Mouse (Mus musculus): ENCODE results near the gene Kalrn. TPM values are rescaled to one million over a fixed set of nuclear protein-coding genes. Genes with fewer than 3 reads are reported as not detected.

Kalrn gene
- polyA plus RNA-seq, 1 experiment from 2014 or later, result 33.2 TPM

DNA sequence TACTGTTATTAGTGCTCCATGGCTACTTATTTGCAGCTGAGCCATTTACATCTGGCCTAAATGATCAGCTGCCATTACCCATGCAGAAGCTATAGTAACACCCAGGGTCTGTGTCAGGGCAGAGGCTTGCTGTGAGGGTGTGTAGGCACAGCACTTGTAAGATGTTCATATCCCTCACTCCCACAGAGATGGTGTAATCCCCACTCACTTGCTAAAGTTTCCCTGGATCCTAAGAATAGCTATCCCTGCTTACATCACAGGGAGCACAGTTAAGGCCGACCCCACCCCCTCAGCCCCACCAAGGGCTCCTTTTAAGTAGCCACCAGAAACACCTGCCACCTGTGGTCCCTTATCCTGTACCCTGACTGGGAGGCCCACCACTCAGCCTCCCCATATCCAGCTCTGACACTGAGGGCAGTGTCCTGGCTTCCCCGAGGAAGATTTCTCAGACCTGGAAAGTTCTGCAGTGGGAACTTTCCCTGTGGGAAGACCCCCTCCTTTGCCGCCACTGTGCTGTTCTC, 83.5 kb downstream of the Kalrn start:
- H3K27me3 ChIP-seq, result no peaks in the 10 kb centered on the region
- H3K36me3 ChIP-seq, result no peaks in the 10 kb centered on the region
- no peak overlapping the region for H3K4me2 ChIP-seq (replicated peaks)
- no peaks in the 10 kb centered on the region for H3K9me3 ChIP-seq (replicated peaks)
- 58% methylated on average over 3 of the region's 3 CpGs for WGBS
- ATAC-seq (ENCODE audit: low FRiP score), result no peak; the same call in 1 of the 2 replicates
- H3K4me3 ChIP-seq, result no peak overlapping the region
- H3K4me1 ChIP-seq, result peaks cover 49% of the 10 kb centered on the region
- no peak overlapping the region for H3K9ac ChIP-seq
- H3K27ac ChIP-seq, result no peak overlapping the region

GRCm38 (mm10) chr16:34487823-34488222, 85.5 kb downstream of the Kalrn start:
- no peak for ATAC-seq (ENCODE audit: low FRiP score)
- no peaks in the 10 kb centered on the region for H3K9me3 ChIP-seq (replicated peaks)
- H3K4me1 ChIP-seq, result peaks cover 54% of the 10 kb centered on the region
- WGBS, result 86% methylated on average over 5 of the region's 5 CpGs
- no peaks in the 10 kb centered on the region for H3K27me3 ChIP-seq
- H3K4me2 ChIP-seq (replicated peaks), result no peak overlapping the region
- no peak overlapping the region for H3K4me3 ChIP-seq
- H3K36me3 ChIP-seq, result no peaks in the 10 kb centered on the region
- no peak overlapping the region for H3K9ac ChIP-seq
- no peak overlapping the region for H3K27ac ChIP-seq

GRCm38 (mm10) chr16:34487268-34487667, 86.1 kb downstream of the Kalrn start:
- no peak overlapping the region for H3K9ac ChIP-seq
- no peak for ATAC-seq (ENCODE audit: low FRiP score)
- H3K4me1 ChIP-seq, result peaks cover 54% of the 10 kb centered on the region
- H3K4me3 ChIP-seq, result no peak overlapping the region
- no peaks in the 10 kb centered on the region for H3K9me3 ChIP-seq (replicated peaks)
- WGBS, result 94% methylated on average over 7 of the region's 7 CpGs
- H3K36me3 ChIP-seq, result no peaks in the 10 kb centered on the region
- H3K27me3 ChIP-seq, result no peaks in the 10 kb centered on the region
- H3K4me2 ChIP-seq (replicated peaks), result no peak overlapping the region
- no peak overlapping the region for H3K27ac ChIP-seq

- Histone ChIP-seq H3K9ac (no peak overlapping the region), H3K9me3 (replicated peaks) (no peaks in the 10 kb centered on the region), H3K4me3 (no peak overlapping the region), H3K4me2 (replicated peaks) (no peak overlapping the region), H3K27me3 (no peaks in the 10 kb centered on the region), H3K4me1 (peaks cover 39% of the 10 kb centered on the region), H3K27ac (peak overlapping the region; percentile 23; the same call in 1 of the 2 replicates), H3K36me3 (no peaks in the 10 kb centered on the region)
- WGBS, result 74% methylated on average over 6 of the region's 6 CpGs
- no peak for ATAC-seq (ENCODE audit: low FRiP score)
Measured at GRCm38 (mm10) chr16:34485483-34485882, 87.8 kb downstream of the Kalrn start.

DNA sequence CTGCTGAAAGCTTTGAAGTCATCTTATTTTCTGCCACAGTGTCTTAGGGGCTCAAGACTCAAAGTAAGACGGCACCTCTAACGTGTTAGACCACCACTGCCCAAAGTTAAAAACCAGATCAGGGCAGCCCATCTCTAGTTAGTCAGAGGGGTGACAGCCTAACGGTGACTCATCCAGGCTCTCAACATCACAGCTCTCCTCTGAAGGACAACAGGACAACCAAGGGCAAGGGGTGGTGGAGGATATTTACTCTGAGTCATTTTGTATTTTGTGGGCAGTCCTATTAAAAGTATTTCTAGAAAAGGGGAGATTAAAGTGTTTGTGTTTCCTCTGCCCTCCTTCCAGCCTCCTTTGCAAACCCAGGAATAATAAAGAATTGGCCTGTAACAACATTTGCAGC, 88.4 kb downstream of the Kalrn start:
- H3K27ac ChIP-seq, result no peak overlapping the region
- WGBS, result 57% methylated on average over 3 of the region's 3 CpGs
- H3K9me3 ChIP-seq (replicated peaks), result no peaks in the 10 kb centered on the region
- no peak for ATAC-seq (ENCODE audit: low FRiP score)
- no peak overlapping the region for H3K9ac ChIP-seq
- H3K36me3 ChIP-seq, result no peaks in the 10 kb centered on the region
- H3K4me1 ChIP-seq, result peaks cover 35% of the 10 kb centered on the region
- no peak overlapping the region for H3K4me2 ChIP-seq (replicated peaks)
- H3K4me3 ChIP-seq, result no peak overlapping the region
- H3K27me3 ChIP-seq, result no peaks in the 10 kb centered on the region

- Histone ChIP-seq H3K36me3 (no peaks in the 10 kb centered on the region), H3K27ac (no peak overlapping the region), H3K4me2 (replicated peaks) (no peak overlapping the region), H3K4me1 (peaks cover 33% of the 10 kb centered on the region), H3K9ac (no peak overlapping the region), H3K27me3 (no peaks in the 10 kb centered on the region), H3K4me3 (no peak overlapping the region), H3K9me3 (replicated peaks) (no peaks in the 10 kb centered on the region)
- WGBS, result 80% methylated on average over 1 of the region's 1 CpGs
- no peak for ATAC-seq (ENCODE audit: low FRiP score)
Measured at GRCm38 (mm10) chr16:34484213-34484612, 89.1 kb downstream of the Kalrn start.

GRCm38 (mm10) chr16:34483716-34484115, 89.6 kb downstream of the Kalrn start:
- H3K9ac ChIP-seq, result no peak overlapping the region
- H3K36me3 ChIP-seq, result no peaks in the 10 kb centered on the region
- no peak overlapping the region for H3K4me3 ChIP-seq
- H3K9me3 ChIP-seq (replicated peaks), result no peaks in the 10 kb centered on the region
- peak; percentile 48; the same call in 1 of the 2 replicates for ATAC-seq (ENCODE audit: low FRiP score)
- no peaks in the 10 kb centered on the region for H3K27me3 ChIP-seq
- no peak overlapping the region for H3K4me2 ChIP-seq (replicated peaks)
- 38% methylated on average over 6 of the region's 6 CpGs for WGBS
- peaks cover 29% of the 10 kb centered on the region for H3K4me1 ChIP-seq
- H3K27ac ChIP-seq, result no peak overlapping the region

DNA sequence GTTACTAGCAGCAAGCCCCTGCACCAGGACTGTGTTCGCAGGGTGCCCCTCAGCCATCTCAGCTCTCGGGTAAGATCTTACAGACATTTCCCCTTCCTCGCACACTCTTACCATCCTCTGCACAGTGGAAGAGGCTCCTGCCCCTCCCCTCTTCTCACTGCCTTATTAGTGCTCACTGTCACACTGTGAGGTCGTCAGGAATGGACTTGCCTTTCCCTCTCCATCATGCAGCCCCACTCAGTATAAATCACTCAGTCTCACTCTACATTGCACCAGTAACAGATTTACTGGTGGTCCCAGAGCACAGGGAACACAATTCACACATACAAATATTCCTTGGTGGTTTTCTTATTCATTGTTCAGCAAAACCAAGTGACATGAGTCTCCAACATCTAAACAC, 98.6 kb downstream of the Kalrn start:
- WGBS, result 68% methylated on average over 4 of the region's 4 CpGs
- Histone ChIP-seq H3K27ac (no peak overlapping the region), H3K36me3 (0 out of 2 replicates have a peak, but pooled peaks cover 5% of the 10 kb centered on the region), H3K9me3 (replicated peaks) (no peaks in the 10 kb centered on the region), H3K4me1 (peaks cover 57% of the 10 kb centered on the region), H3K27me3 (no peaks in the 10 kb centered on the region), H3K9ac (no peak overlapping the region), H3K4me3 (no peak overlapping the region), H3K4me2 (replicated peaks) (no peak overlapping the region)
- ATAC-seq (ENCODE audit: low FRiP score), result no peak

GRCm38 (mm10) chr16:34473891-34474290, 99.4 kb downstream of the Kalrn start:
- no peak overlapping the region for H3K9ac ChIP-seq
- WGBS, result 48% methylated on average over 4 of the region's 4 CpGs

DNA sequence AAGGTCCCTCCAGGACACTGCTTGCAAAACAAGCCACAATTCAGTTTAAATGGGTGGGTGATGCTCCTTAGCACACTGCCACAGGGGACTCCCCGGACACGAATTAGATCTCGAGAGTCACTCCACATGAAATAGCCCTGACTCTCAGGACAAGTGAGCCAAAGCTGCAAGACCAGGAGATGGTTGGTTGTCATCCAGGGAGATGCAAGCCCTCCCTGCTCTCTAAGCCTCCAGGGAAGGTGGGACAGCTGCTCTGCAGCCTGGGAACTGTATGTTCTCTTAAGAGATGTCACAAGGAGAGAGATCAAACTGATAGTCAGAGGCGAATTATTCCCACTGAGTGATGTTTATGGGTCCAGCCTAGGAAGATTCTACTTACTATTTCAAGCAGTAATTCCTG, 101.9 kb downstream of the Kalrn start:
- Histone ChIP-seq H3K36me3 (no peaks in the 10 kb centered on the region), H3K4me3 (no peak overlapping the region), H3K4me1 (peaks cover 88% of the 10 kb centered on the region), H3K9me3 (replicated peaks) (no peaks in the 10 kb centered on the region), H3K4me2 (replicated peaks) (no peak overlapping the region), H3K27ac (no peak overlapping the region), H3K9ac (no peak overlapping the region), H3K27me3 (no peaks in the 10 kb centered on the region)
- ATAC-seq (ENCODE audit: low FRiP score), result no peak
- whole genome bisulfite sequencing, result 79% methylated on average over 4 of the region's 4 CpGs

More at GRCm38 (mm10) chr16:34473891-34474290, 99.4 kb downstream of the Kalrn start:
- 0 out of 2 replicates have a peak, but pooled peaks cover 5% of the 10 kb centered on the region for H3K36me3 ChIP-seq
- H3K4me1 ChIP-seq, result peaks cover 65% of the 10 kb centered on the region
- ATAC-seq (ENCODE audit: low FRiP score), result no peak
- H3K4me3 ChIP-seq, result no peak overlapping the region
- no peak overlapping the region for H3K4me2 ChIP-seq (replicated peaks)
- H3K9me3 ChIP-seq (replicated peaks), result no peaks in the 10 kb centered on the region
- peak overlapping the region; percentile 23; the same call in 1 of the 2 replicates for H3K27ac ChIP-seq
- H3K27me3 ChIP-seq, result no peaks in the 10 kb centered on the region

- Histone ChIP-seq H3K27ac (peak overlapping the region; percentile 35; the same call in 1 of the 2 replicates), H3K4me1 (peaks cover 86% of the 10 kb centered on the region)
- ATAC-seq (ENCODE audit: low FRiP score), result no peak
Measured at GRCm38 (mm10) chr16:34470343-34470742, 103.0 kb downstream of the Kalrn start.

DNA sequence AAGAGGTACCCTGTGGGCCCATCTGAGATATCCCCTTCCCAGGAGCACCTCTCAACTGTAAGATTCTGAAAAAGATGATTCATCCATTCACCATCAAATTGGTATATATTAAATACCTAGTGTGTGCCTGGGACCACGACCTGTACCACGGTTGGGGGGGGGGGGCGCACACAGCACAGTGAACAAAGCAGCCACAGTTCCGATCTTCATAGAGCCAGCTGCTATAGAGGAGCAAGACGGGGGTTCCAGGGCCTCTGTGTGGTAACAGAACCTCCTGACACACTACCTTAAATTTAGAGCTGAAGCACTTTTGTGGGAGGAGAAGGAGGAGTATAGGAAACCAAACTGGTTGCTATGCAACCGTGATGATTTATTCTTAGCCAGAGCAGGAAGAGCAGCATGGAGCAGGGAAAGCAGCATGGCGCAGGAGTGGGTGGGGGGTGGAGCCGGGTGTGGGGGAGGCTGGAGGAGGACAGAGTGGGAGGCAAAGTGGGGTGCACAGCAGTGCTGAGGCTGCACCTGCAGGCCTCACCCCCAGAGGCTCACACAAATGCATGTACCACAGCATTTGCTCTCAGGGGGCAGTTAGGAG, 104.0 kb downstream of the Kalrn start:
- H3K4me2 ChIP-seq (replicated peaks), result 0 out of 2 replicates have a peak overlapping the region, but pooled peaks have one; percentile 17
- 0 out of 2 replicates have a peak overlapping the region, but pooled peaks have one; percentile 24 for H3K9ac ChIP-seq
- ATAC-seq (ENCODE audit: low FRiP score), result peak; percentile 63; the same call in 1 of the 2 replicates
- H3K9me3 ChIP-seq (replicated peaks), result no peaks in the 10 kb centered on the region
- peak overlapping the region; percentile 35; the same call in 1 of the 2 replicates for H3K27ac ChIP-seq
- peaks cover 78% of the 10 kb centered on the region for H3K4me1 ChIP-seq
- H3K36me3 ChIP-seq, result no peaks in the 10 kb centered on the region
- WGBS, result 32% methylated on average over 8 of the region's 8 CpGs
- H3K4me3 ChIP-seq, result no peak overlapping the region
- H3K27me3 ChIP-seq, result no peaks in the 10 kb centered on the region

More at GRCm38 (mm10) chr16:34470343-34470742, 103.0 kb downstream of the Kalrn start:
- H3K36me3 ChIP-seq, result no peaks in the 10 kb centered on the region
- 78% methylated on average over 5 of the region's 5 CpGs for WGBS
- no peak overlapping the region for H3K4me3 ChIP-seq
- H3K4me2 ChIP-seq (replicated peaks), result no peak overlapping the region
- H3K27me3 ChIP-seq, result no peaks in the 10 kb centered on the region
- no peaks in the 10 kb centered on the region for H3K9me3 ChIP-seq (replicated peaks)
- H3K9ac ChIP-seq, result no peak overlapping the region

DNA sequence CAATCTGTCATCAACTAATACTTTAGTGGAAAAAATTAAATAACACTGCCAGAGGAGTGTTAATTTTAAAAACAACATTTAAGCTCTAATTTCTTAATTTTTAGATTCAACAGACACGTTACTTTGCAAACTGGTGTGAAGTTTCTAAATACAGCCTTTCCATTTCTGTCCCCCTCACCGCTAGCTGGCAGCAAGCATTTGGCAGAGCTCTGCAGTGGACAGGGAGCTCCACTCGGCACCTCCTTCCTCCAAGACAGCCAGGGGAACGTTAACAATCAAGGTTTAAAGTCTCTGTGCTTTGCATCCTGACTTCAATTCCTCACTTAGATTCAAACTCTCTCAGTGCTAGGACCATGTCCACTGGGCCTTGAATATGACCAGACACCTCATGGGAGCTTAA, 106.7 kb downstream of the Kalrn start:
- Histone ChIP-seq H3K4me1 (peaks cover 61% of the 10 kb centered on the region), H3K36me3 (no peaks in the 10 kb centered on the region)
- WGBS, result 63% methylated on average over 4 of the region's 4 CpGs

More for the DNA sequence above, 106.7 kb downstream of the Kalrn start:
- Histone ChIP-seq H3K4me2 (replicated peaks) (no peak overlapping the region), H3K9me3 (replicated peaks) (no peaks in the 10 kb centered on the region), H3K27ac (no peak overlapping the region), H3K4me3 (no peak overlapping the region), H3K27me3 (no peaks in the 10 kb centered on the region), H3K9ac (no peak overlapping the region)
- no peak for ATAC-seq (ENCODE audit: low FRiP score)

Measured in hindbrain, embryonic 12.5 days (tissue).